Mouse (Mus musculus) spleen, postnatal 14 days (tissue): ENCODE results near the gene Cdc40.

Experiments used
- DNase-seq, 2 experiments: peaks; one replicate each; pipeline ENCODE4 v3.0.0; 2021 to 2022; ENCODE audit warnings: low spot score in 2 of 2

Cdc40 gene

GRCm38 (mm10) chr10:40882831-40883643 is at the start of gene Cdc40, which contains the start of gene Wasf1:
Gene Cdc40 (minus strand): TSS chr10:40883311.
Gene Wasf1 (plus strand): TSS chr10:40883475.
- peak; percentile 74 to 86 for DNase-seq

GRCm38 (mm10) chr10:40919464-40919863 is 36.4 kb upstream of the Cdc40 start:
- DNase-seq: no peak

- DNase-seq: no peak
Measured at GRCm38 (mm10) chr10:40918669-40919440, 35.7 kb upstream of the Cdc40 start.

- no peak for DNase-seq
Measured at GRCm38 (mm10) chr10:40915240-40915639, 32.1 kb upstream of the Cdc40 start.

GRCm38 (mm10) chr10:40910811-40911210 is 27.7 kb upstream of the Cdc40 start:
- no peak for DNase-seq

DNA sequence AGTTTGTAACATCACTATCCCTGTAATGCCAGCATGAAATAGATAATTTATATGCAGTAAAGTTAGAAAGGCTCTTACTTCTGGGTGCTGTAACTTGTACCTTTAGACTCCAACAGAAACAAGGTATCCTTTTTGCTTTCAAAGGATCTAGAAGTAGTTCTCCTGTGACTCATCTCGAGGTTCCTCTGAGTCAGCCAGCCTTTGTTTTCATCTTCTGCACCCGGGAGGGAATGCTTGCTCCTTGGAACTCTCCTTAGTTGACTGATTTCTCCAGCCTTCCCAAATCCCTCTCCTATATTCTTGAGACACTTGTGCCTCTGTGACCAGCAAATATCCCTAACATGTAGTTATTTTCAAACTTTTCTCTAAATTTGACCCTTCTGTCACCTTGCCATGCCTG is 25.5 kb upstream of the Cdc40 start:
- DNase-seq: no peak

GRCm38 (mm10) chr10:40906802-40907201 is 23.7 kb upstream of the Cdc40 start:
- no peak for DNase-seq

- DNase-seq: no peak
Measured at GRCm38 (mm10) chr10:40906131-40906530, 23.0 kb upstream of the Cdc40 start.

DNA sequence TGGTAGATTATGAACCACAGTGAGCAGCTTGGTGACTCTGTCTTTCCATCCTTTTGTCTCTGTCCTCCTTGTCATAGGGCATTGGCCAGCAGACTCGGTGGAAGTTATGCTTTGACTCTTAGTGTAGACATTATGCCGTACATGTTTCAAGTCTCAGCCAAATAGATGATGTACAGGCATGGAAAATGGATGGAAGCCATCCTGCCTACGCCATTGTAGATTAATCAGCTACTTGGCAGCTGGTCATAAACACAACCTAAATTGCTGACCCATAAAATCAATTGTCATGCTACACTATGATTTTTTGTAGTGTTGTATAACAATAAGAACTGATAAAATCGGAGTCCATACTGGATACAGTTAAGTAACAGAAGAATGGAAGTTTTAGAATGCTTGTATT is 18.7 kb upstream of the Cdc40 start:
- no peak for DNase-seq

- DNase-seq: no peak
Measured at GRCm38 (mm10) chr10:40896656-40897055, 13.5 kb upstream of the Cdc40 start.

DNA sequence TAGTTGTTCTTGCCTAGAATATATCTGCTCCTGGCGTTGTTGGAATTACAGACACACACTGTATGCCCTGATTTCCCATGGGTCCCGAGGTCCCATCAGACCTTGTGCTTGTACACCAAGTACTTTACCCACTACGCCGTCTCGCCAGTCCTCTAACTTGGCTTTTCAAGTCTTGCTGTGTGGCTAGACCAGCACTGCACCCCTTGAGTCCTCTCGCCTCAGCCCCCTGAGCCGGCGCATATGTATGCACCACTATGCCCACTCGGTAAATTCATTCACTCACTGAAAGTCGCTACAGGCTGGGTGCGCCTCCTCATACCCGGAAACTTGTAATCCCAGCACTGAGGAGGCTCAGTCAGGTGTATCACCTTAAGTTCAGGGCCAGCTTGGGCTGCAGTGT is 12.7 kb upstream of the Cdc40 start:
- no peak for DNase-seq

- DNase-seq: no peak
Measured at GRCm38 (mm10) chr10:40889146-40889545, 6.0 kb upstream of the Cdc40 start.

DNA sequence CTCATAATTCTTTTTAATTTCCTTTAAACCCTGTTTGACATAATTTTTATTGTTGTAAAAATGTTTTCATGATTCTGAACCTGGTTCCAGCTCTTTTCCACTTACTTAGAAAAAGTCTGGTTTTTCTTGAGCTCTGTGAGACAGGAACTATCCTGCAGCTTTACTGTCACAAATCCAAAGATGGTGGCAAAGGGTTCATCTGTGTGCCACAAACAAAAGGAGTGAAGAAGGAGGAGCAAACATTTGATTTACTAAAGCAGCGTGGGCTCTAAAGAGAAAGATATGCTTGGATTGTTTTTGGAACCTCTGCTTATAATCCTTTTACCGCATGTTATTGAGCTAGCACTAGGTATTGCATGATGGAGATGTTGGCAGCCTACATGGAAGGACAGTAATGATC is 4.2 kb upstream of the Cdc40 start:
- no peak for DNase-seq

DNA sequence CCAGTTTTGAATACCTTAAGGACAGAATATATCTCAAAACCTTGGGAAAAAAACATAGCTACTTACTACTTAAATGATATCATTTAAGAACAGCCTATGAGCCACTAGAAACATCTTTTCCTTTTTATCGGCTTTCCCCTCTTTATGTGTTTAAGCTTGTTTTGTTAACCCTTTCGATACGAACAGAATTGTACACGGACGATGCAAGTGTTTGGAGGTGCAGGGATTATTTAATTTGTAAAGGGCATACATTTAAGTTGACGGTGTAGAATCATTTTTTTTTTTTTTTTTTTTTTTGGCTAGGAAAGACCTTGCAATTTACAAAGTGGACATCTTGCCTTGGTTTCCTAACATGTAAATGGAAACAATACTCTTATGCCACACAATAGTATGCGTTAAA is 2.3 kb upstream of the Cdc40 start:
- DNase-seq: no peak

DNA sequence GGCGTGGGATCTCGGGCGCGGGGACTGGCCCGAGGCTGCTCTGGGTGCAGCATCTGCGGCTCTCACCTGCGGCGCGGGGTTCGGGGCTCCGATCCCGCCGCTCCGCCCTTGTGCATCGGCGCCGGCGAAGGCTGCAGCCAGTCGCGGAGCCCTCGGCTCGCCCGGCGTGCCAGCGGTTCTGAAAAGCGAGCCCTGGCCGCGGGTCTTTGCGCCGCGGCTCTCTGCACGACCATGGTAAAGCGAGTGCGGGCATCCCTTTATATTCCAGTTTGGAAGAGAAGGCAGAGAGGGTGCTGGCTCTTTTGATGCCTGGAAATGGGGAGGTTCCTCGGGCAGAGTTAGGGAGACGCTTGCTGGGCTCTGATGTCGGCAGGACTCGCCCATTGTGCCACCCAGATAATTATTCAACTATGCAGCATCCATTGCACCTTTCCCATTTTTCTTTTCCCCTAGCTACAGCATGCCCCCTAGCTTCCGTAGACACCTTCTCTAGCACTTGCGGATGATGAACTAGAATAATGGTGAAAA is 1.2 kb upstream of the Cdc40 start:
- peak in 1 of 2 experiments; percentile 5 for DNase-seq

DNA sequence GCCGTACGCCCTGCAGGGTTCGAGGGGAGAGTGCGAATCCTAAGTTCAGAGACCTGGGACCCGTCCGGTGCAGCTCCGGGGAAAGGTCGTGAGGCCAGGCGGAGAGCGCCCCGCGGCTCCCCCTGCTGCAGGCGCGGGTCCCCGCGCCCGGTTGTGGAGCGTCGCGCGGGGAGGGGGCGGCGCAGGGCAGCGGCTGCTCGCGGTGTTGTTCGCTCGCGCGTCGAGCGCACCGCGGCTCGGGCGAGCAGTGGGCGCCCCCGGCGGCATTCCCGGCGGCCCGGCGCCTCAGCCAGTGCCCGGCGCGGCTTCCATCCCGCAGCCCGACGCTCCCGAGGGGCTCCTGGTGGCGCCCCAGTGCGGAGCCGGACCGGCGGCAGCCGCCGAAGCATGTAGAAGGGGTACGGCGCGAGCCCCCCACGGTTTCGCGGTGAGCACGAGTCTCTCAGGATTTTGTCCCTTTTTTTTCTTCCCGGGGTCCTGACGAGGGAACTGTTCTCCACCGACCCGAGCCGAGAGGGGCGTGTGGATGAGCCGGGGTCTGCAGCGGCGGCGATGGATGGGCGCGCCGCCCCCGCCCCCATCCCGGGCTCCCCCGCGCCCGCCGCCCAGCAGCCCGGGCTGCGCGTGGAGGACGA is 650 bp upstream of the Cdc40 start:
- DNase-seq: peak in 1 of 2 experiments; percentile 2

GRCm38 (mm10) chr10:40882333-40882732 is 778 bp downstream of the Cdc40 start:
- DNase-seq: no peak

DNA sequence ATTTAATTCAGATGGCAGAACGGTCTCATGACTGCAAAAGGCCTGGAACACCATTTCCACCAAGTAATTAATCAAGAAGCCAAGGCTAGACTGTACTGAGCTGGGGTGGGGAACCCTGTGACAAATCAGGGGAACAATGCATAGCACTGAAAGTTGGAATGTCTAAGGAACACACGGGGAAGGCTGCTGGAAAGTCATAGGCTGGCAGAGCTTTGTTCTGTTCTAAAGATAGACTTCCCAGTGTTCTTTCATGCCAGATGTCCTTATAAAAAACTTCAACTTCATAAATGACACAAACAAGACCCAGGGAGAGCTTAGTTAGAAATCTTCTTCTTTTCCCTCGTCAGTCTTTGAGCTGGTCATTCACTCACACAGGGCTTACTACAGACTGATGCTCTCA is 1.9 kb downstream of the Cdc40 start:
- DNase-seq: no peak

GRCm38 (mm10) chr10:40879969-40880368 is 3.1 kb downstream of the Cdc40 start:
- no peak for DNase-seq

- DNase-seq: no peak
Measured at GRCm38 (mm10) chr10:40878246-40878645, 4.9 kb downstream of the Cdc40 start.

- no peak for DNase-seq
Measured at GRCm38 (mm10) chr10:40872052-40872451, 11.1 kb downstream of the Cdc40 start.

- DNase-seq: no peak
Measured at GRCm38 (mm10) chr10:40871301-40871700, 11.8 kb downstream of the Cdc40 start.
